Mouse (Mus musculus) spleen, adult 18-20 months (tissue): ENCODE results near the gene Cdan1.
A peak's percentile ranks its signal among the peaks of the same experiment; 100 is the strongest.

Experiments
- DNase-seq, 2 experiments: peaks; one replicate each; pipeline ENCODE4 v3.0.0; 2022; ENCODE audit warnings: mixed read lengths in 2 of 2

Cdan1 gene

DNA sequence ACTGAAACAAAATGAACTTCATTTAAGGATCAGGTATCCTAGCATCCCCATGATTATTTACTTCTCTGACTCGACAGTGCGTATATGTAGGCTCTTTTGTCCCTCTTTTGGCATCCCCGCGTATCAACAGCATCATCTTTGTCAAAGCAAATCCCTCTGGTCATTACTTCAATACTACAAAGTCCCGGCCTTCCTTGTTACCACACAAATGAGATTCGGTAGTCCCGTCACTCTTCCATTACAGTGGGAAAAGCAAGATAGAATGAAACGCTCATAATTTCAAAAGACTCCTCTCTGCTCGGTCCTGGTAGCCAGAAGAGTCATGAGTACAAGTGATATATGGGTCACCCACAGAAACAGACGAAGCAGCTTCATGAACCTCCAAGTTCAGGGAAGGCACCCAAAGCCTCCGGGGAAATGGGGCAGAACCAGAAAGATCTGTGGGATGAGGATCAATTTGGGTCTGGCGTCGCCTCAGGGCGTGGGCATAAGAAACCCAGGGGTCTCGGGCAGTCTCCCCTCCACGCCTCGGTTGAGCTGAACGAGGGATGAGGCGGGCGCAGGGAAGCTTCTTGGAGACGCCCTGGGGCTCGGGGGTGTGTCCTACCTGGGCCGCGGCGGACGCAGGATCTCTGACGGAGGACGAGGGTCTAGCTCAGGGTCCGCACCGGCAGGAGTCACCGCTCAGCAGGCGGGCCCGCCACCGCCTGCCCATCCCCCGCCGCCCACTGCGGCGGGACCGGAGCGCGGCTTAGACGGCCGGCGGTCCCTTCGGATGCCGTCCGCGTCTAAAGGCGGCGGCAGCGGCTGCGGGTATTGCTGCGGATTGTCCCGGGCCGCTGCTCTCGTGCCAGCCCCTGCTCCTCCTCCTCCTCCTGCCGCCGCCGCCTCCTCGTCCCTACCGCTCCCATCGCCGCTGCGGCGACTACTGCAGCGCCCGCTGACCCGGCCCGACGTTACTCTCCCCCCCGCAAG lies at the start of gene Cdan1:
Cdan1 (minus strand) TSS at position 680 of the 975 bp plus-strand sequence.
- DNase-seq = no peak

DNA sequence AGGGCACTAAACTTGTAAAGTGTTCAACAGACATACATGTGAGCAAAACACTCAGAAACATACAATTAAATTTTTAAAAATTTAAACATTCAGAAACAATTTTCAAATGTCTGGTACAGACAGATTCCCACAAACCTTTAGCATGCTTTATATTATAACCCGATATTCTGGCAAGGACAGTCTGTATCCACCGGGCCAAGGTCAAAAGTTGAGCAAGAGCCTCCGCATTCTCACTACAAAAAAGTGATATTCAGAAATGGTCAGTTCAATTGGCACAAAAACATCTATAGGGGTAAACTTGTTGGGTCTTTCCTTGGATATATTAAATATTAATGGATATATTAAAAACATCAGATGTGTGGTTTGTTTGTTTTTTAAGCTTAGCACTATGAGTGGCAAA lies 46.4 kb upstream of the Cdan1 start:
- no peak for DNase-seq

DNA sequence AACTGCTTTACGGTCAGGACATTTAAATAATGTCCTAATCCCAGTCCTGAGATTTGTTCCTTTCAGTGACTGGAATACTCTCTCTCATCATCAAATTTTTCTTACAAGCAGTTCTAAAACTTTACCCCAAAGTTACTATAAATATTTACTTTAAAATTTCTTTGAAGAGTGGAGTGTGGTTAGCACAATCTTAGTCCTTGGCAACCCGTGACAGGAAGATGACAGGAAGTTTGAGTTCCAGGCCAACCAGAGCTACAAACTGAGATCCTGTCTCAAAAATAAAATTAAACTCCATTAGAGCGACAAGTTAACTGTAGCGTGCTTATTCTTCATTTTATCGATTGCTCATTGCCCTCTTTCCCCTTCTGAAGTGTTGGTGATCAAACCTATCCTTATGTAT lies 37.7 kb upstream of the Cdan1 start:
- DNase-seq = no peak

DNA sequence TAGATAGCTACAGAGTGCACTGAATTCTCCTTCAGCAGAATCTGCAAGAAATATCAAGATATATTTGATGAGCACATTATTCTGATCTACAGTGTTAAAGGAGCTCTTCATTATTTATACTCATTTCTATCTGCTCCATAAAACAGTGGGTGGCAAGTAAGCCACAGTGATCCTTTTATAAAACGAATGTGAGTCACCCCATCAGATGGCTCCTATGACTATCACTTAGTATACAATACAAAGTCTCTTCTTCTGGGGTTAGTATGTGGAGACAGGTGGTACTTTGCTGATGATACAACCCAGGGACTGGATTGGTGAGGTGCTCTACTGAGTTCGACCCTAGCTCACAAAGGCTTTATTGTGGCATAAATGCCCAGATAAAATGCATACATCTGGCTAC lies 23.3 kb upstream of the Cdan1 start:
- DNase-seq = no peak

DNA sequence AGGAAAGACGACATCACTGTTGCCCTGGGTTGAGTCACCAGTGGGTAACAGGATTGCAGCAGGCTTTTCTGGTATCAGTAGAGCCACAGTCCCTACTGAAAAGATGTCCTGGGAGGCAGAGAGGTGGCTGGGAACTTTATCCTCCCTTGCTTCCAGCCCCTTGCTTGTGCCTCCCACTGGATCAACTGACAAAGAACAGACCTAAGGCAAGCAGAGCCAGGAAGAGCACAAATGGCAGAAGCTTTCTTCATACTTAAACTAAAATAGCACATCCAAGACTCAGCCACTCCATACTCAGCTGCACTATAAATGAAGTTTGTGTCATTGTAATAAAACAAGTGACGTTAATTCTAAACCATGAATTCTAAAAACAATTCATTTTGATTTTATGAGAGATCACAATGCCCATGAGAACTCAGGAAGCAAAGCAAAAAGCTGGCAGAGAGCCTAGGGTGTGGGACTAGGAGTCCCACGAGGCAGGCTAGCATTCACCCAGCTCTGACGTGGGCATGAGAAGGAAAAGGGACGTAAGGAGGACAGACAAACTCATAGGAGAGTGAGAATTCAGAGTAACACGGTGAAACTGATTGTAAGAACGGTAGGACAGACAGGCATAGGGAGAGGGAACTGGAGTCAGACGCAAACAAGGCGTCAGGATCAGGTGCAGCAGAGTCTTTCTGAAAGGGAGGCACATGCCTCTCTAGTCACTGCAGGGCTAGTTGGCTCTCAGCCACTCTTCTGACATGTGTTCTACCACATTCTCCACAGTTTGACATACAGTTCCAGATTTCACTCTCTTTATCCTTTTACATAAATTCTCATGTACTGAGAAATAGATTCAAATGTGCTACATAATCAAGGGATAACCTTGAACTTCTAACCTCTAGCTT lies 21.8 kb upstream of the Cdan1 start:
- no peak for DNase-seq

DNA sequence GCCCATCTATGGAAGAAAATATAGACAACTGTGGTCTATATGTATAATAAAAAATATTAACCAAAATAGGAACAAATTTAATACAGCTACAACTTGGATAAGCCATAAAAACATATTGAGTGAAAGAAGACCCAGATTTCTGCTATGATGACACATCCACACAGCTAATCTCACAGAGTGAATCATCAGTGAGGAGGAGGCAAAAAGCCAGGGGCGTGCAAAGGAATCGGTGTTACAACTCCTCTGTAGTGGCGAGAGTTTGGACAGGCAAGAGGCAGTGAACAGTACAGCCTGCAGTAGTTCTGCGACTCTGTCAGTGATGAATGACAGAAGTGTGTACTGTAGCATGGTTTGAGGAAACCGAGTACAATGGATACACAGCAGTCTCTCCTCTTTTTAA lies 17.4 kb upstream of the Cdan1 start:
- no peak for DNase-seq

DNA sequence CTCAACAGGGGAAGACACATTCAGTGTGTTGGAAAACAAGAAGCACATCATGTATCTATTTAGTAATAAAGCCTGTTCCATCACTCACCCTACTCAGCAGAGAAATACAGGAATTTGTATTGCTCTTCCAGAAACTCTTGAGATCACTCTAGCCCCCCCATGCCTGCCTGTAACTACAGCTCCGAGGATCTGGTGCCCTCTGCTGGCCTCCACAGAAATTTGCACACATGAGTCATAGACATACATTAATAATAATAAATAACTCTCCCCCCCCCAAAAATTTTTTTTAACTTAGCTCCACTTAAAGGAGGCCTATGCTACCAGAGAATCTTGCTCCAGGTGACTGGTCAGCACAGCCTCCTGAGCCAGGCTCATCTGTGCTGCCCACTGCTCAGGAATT lies 16.6 kb upstream of the Cdan1 start:
- peak in 1 of 2 experiments; percentile 45 for DNase-seq

DNA sequence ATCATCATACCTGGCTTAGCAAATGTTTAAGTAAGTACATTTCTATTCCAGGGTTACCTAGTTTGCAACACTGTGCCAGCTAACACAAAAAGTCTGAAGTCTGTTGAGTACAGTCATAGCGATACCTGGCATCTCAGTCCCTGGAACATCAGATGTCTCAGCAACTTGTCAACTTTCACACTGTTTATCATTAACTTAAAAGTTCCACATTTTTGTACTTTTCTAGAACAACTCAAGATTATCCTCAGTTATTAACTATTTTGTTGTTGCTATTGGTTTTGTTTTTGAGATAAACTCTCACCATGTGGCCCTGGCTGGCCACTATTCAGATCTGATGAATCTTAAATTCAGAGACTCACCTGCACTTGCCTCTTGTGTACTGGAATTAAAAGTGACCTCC lies 13.5 kb upstream of the Cdan1 start:
- DNase-seq = no peak

DNA sequence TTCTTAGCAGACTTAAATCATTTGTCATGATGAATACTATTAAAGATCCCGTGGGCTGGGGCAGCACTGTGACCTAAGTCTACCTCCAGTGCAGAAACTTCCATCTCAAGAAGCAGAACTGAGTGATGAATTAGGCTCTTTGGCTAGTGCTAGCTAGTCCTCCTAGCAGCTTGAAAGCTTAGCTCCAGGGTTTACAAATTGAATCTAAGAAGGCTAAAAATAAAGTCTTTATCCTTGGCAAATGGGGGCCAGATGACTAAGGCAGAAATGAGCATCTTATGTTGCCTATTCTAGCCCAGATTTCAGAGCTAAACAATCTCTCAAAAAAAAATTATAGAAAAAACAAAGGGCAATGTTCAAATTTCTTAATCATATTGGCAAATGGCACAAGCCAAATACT lies 10.8 kb upstream of the Cdan1 start:
- no peak for DNase-seq

DNA sequence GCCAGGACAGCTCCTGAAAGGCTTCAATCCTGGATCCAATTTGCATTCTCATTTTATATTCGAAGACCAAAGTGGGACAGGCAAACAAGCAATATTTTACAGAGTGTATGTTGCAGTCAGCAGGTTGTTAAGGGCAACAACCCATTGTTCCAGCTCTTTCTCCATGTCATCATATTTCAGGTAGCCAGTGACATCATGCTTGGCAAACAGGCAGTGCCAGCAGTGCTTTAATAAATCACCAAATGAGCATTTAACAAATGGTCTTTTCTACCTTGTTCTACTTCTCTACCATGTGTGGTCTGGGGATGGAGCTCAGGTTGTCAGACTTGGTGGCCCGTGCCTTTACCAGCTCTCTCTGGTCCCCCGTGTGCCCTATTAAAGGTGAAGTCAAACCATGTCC lies 8.2 kb upstream of the Cdan1 start:
- no peak for DNase-seq

DNA sequence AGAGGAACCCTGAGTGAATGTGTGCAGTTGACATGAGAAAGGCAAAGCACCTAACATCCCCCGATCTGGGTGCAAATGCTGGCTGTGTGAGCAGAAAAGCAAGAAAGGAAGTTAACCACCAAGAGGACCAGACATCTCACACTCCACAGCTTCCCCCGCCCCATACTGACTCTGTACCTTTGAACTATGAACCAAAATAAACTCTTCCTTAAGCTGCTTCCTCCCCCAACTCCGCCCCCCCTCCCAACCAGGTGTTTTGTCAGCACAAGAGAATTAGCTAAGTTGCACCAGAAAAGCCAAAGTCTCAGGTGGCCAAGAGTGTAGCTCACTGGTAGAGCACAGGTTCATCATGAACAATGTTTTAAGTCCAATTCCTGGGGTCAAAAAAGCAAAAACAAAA lies 3.2 kb upstream of the Cdan1 start:
- DNase-seq = no peak

DNA sequence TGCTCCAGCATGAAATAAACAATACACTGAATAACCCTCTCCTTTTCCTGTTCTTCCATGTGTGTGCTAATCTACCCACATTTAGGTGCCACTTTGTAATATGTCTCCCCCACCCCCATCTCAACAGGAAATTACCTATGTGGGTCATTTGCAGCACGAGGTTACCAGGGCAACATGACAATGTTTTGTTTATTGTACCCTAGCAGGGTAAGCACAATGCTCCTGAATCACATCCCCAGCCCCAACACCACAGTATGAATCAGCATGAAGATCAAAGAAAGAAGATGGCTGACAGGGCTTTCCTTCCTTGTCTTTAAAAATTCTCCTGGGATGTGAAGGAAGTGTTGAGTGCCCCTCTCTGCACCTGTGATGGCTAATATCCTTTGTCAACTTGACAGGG lies 2.7 kb upstream of the Cdan1 start:
- DNase-seq = no peak

DNA sequence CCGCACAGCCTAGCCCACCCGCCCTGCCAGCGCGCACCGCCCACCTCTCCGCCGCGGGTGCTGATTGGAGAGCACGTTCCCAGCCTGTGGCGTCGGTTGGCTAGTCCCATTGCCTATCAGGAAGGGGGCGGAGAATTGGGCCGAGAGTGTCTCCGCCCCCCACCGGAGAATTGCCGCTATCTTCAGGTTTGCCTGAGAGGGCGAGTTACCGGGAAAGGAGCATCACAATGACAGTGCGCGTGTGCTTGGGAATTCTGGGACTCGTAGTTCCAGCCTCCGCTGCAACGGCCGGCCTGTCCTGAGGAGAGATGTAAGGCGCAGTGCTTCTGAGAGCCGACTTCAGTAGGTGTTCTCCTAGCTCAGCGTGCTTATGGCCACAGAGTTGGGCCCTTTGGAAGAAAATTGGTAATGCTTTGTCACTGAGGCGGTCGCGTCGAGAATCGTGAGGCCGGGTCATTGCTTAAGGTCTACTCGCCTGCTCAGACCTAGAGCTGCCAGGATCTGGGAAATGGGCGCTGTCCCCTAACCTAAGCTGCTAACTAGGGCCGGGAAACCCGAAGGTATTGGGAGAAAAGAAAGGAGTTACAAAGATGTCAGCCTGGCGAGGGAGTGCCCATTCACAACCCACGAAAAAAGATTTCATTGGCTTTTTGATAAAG lies 625 bp upstream of the Cdan1 start, which contains the start of gene Ttbk2:
Ttbk2 (minus strand) TSS at position 181 of the 659 bp plus-strand sequence.
- DNase-seq = peak; percentile 92 to 97

DNA sequence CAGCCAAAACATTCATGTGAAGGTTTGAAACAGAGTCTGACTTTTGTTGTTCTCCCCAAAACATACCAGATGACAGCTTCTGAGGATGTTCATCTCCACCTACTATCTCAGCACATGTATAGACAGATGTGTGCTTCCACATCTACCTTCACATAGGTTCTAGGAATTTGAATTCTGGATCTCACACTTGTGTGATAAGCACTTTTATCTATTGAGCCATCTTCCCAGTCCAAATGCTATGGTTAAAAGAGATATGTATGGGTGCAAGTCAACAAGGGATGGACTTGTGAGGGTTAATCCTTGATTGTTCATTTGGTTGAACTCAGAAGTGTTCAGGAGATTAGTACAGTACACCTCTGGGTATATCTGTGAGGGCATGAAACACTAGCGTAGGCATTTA lies 4.6 kb downstream of the Cdan1 start:
- DNase-seq = no peak

DNA sequence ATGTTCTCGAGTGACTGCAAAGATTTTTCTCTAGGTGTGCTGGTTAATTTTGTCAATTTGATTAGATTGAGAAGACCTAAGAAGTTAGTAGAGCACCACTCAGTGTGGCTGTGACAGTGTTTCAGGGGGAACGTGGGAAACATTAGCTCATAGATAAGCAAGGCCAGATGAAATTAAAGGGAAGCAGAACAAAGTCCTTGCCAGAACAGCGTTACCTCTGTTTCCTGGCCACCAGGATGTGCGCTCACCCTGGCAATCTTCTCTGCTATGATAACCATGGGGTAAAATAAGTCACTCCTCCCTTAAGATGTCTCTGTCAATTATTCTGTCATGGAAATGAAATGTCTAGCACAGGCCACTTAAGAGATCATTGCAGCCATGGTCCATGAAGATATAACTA lies 5.9 kb downstream of the Cdan1 start:
- DNase-seq = no peak

DNA sequence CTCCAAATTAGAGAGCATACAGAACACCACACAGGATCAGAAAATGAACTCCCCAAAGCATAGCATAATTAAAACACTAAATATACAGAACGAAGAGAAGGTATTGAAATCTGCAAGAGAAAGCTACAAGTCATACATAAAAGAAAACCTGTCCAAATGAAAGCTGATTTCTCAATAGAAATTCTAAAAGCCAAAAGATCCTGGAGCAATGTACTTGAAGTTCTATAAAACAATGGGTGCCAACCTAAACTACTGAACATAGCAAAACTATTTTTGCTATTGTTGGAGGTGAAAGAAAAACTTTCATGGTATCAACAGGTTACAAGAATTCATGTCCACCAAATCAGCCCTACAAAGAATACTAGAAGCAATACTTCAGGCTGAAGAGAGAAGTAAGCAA lies 8.7 kb downstream of the Cdan1 start:
- no peak for DNase-seq

DNA sequence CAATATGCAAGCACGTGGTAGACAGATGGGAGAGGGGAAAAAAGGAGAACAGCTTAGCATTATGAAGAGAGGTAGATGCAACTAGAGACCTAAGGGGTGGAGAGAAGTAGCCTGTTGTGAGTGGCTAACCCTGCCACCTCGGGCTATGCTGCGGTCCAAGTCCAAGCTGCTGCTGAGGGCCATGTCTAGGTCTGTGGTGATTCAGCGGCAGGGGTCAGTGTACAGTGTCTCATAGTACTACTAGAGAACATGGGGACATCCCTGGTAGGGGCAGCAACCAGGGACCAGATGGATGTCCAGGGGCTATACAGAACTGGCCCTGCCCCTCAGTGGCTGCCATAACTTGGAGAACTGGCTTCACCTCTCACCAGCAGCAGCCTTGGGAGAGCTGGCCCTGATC lies 14.8 kb downstream of the Cdan1 start:
- no peak for DNase-seq

DNA sequence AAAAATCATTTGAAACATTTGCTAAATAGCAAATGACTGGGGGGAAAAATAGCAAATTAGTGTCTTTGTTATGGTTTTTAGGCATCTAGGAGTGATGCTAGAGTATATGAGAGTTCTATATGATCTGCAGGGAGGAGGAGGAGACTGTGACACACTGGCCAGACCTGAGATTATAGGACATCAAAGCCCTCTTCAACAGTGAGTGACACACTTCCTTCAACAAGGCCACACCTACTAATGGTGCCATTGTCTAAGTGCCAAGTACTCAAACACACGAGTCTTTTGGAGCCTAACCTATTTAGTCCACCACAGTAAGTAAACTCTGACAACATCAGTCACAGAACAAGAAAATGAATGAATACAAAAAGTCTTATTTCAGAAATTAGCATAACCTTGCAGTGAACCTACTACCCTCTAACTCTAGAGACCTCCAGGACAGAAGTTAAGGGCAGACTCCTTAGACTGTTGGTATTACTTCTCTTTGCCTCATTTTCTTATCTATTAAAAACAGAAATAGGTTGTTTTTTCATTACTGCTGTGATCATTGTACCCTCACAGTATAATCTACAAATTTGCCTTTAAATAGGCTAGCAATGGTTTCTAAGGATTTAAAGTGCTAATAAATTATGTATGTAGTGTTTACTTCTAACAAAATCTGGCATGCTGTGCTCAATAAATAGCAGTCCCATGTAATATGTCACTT lies 22.8 kb downstream of the Cdan1 start:
- DNase-seq = no peak

DNA sequence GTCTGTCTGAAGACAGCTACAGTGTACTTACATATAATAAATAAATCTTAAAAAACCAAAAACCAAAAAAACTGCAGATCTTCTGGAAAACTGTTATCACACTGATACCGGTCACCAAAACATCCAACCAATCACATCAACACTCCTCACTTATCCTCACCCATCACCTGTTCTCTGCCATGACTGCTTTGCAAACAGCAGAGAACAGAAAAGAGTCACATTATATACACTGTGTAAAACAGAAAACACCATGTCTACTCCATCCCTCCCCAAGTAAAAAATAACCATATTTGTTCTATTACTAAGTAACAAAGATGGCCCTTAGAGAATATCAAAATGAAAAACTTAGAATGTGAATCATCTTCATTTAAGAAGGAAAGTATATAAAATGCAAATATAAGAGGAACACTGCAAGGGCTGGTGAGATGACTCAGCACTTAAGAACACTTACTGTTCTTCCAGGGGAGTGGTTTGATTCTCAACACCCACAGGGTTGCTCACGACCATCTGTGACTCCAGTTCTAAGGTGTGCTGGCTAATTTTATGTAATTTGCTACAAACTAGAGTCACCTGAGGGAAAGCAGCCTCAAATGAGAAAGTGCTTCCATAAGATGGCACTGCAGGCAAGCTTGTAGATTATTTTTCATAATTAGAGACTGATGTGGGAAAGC lies 79.5 kb downstream of the Cdan1 start:
- no peak for DNase-seq

DNA sequence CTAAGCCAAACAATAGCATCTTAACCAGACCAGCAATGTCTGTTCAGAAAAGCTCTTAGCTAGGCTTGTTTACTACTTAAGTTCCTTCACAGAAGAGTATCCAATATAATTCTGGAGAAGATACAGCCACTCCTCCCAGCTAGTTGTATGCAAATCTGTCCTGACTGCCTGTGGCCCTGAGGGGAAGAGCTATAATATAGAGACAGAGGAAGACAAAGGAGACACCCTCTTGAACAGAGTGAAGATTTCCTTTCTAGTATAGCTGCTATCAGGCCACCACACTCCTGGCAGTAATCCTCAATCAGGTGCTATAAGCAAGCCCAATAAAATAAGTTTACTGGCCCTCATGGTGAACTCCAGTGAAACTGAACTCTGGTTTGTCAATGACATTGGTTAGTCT lies 88.0 kb downstream of the Cdan1 start:
- DNase-seq = no peak

DNA sequence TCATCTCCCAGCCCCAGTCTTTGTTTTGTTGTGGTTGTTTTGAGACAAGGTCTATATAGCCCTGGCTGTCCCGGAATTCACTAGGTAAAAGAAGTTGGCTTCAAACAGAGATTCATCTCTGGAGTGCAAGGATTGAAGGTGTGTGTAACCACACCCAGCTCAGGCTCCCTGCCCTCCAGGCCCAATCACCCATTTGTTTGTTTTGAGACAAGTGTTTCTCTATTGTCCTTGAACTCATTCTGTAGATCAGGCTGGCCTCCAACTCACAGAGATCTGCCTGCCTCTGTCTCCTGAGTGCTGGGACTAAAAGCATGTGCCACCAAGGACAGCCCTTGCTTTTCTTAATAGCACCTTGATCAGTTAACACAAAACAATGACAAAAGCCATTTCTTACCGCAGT lies 101.9 kb downstream of the Cdan1 start:
- no peak for DNase-seq

DNA sequence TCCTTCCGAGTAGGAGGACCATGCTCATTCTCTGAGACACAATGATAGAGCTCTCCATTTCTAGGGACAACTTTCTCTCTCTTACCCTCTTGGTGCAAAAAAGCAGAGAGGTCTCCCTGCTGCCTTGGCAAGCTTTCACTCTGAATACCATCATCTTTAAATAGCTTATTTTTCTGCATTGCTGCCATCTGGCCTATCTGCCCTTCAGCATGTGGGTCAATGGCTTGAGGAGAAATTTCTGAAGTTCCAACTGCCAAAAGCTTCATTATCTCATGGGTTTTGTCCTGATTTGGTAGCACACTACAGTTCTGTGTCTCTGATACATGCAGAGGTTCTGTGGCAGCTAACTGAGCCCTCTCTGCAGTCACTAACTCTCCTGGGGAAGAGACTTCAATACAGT lies 104.4 kb downstream of the Cdan1 start:
- DNase-seq = no peak
